Mouse (Mus musculus) MEL (cell line): Measurements from ENCODE around the gene Zfand3.

Experiments
- CTCF ChIP-seq, 3 experiments: IDR thresholded peaks in 2 of 3; conservative IDR thresholded peaks in 1 of 3; 2 replicates each; pipeline ENCODE4 v1.5.1; 2011 to 2012; ENCODE audit warnings: low read length in 3 of 3, low read depth in 2 of 3, mild to moderate bottlenecking in 2 of 3, improper control_type of control experiment in 1 of 3, inconsistent platforms in 1 of 3, mixed read lengths in 1 of 3, moderate library complexity in 1 of 3; ENCODE audit not compliant: control insufficient read depth in 1 of 3, insufficient read depth in 1 of 3, poor library complexity in 1 of 3, severe bottlenecking in 1 of 3
- MXI1 ChIP-seq: IDR thresholded peaks from 2 replicates; pipeline ENCODE4 v1.6.1; 2011; ENCODE audit warnings: mild to moderate bottlenecking, low read depth, low read length, improper control_type of control experiment
- POLR2A ChIP-seq, 2 experiments: IDR thresholded peaks; 2 replicates each; pipeline ENCODE4 v1.6.1; 2011 to 2012; ENCODE audit warnings: low read length in 2 of 2, mild to moderate bottlenecking in 2 of 2, control low read depth in 1 of 2, improper control_type of control experiment in 1 of 2, low read depth in 1 of 2, moderate library complexity in 1 of 2; ENCODE audit not compliant: control insufficient read depth in 1 of 2, insufficient read depth in 1 of 2, poor library complexity in 1 of 2
- RCOR1 ChIP-seq: IDR thresholded peaks from 2 replicates; pipeline ENCODE4 v1.6.1; 2012; ENCODE audit warnings: low read depth, mild to moderate bottlenecking, inconsistent platforms, low read length, improper control_type of control experiment
- USF1 ChIP-seq: IDR thresholded peaks from 2 replicates; pipeline ENCODE4 v1.6.1; 2014; ENCODE audit warnings: low read depth, mild to moderate bottlenecking, inconsistent platforms, low read length, improper control_type of control experiment, moderate library complexity

DNA sequence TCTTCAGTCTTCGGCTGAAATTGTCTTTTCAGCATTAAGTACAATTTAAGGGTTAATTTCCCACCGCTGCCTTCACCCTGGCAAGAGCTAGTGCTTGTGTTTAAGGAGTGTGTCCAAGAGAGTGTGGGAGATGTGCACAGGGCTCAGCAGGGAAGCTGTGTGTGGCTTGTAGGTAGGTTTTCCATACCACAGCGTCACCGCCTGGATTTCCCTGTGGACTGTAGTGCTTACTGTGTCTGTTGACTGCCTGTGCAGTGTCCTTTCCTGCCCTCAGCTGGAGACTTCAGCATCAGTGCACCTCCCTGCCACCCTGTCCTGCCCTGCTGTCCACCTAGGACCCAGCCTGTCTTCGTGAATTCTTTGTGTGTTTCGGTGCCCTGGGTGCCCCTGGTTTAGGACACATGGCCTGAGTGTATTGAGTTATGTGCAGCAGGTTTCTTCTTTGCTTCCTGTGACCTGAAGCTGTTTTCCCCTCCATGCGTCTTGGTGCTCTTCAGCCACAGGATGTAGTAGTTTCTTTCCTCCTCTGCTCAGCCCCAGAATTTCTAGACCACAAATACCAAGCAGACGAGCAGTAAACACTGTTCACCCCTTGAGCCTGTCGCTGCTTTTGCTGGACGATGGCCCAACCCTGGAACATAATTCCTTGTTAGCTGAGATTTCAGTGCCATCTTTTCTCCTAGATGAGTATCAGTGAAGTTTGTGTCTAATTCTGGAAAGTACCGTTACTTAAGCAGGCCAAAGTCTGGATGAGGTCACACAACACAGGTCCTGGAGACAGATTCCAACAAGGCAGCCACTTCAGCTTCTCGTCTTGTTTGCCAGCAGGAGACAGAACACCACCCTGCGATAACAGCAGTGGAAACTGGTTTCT is 195.1 kb downstream of the Zfand3 start:
- no peak for TF ChIP-seq MXI1
- no peak for TF ChIP-seq CTCF (IDR thresholded peaks at IDR 0.05 in 2 of 3, conservative IDR thresholded peaks at IDR 0.05 in 1 of 3; ENCODE audit: control insufficient read depth in 1 of 3, insufficient read depth in 1 of 3, low read depth in 2 of 3, low read length in 3 of 3, poor library complexity in 1 of 3, severe bottlenecking in 1 of 3)
- TF ChIP-seq USF1 = no peak
- no peak for TF ChIP-seq POLR2A (IDR thresholded peaks at IDR 0.05; ENCODE audit: control insufficient read depth in 1 of 2, insufficient read depth in 1 of 2, low read depth in 1 of 2, low read length in 2 of 2, poor library complexity in 1 of 2)
- TF ChIP-seq RCOR1 = no peak
